Mouse (Mus musculus) B cell, adult 62 days (primary cell): ENCODE measurements around the gene Crnn. TPM values are rescaled to one million over a fixed set of nuclear protein-coding genes. Genes with fewer than 3 reads are reported as not detected.

Experiments
- total RNA-seq: library from RNA; stranded (reverse); gene quantifications from 4 replicates; pipeline ENCODE4 v1.2.4, GENCODE M21; 2023

The Crnn gene
- total RNA-seq, result not detected in 4 replicates

DNA sequence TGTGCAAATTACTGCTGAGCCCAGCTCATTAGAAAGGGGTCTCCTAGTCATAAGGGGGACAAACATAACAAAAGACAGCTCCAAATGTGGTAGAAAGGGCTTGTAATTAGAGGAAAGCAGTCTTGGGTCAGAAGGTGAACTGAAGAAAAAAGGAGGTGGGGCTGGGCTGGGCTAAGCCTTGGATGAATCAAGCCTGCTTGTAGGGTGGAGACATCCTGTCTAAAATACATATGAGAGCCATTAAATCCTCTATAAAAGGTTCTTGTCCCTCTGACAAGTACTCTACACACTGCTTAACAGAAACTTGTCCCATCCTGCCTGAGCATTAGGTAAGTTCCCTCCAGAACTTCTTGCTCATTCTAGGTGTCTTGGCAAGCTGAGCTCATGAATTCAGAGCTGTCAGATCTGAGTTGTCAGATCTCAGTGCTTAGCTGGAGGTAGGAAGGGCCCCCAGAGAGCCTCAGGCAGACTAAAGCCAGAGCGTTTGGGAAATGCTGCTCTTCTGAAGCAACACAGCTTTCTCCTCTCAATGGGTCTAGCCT, at the start of gene Crnn:
Crnn (plus strand) TSS at position 278 of the 542 bp plus-strand sequence.

DNA sequence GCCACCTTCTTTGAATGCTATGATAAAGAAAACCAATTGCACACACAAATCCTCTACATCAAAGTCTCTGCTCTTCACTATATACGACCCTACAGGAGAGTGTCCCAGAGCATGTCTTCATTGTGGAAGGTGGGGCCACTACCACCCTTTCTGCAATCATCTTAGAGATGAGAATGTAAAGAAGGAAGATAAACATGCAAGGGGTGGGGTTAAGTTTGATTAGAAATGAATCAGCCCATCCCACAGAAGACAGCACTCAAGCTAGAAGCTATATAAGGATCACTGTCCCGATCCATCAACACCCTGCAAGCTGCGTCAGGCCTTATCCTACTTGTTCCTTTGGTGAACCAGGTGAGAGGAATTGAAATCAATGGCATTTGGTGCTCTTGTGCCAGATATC, 52.4 kb downstream of the Crnn start, which contains the start of gene Flg2:
Flg2 (plus strand) TSS at position 301 of the 400 bp plus-strand sequence.

Other genes starting within 250 kb of the Crnn start
- gene Lce3a, start 218.6 kb upstream of the Crnn start, total RNA-seq, result not detected in 4 replicates
- gene Lce3b, start 211.8 kb upstream of the Crnn start, total RNA-seq, result not detected in 4 replicates
- not detected in 4 replicates for gene Lce3c, start 200.3 kb upstream of the Crnn start, total RNA-seq
- gene Lce3d, start 187.4 kb upstream of the Crnn start, total RNA-seq, result not detected in 4 replicates
- gene Lce3e, start 177.7 kb upstream of the Crnn start, total RNA-seq, result not detected in 4 replicates
- gene Lce3f, start 152.6 kb upstream of the Crnn start, total RNA-seq, result not detected in 4 replicates
- gene Crct1, start 129.1 kb upstream of the Crnn start, total RNA-seq, result not detected in 4 replicates
- gene Lce1m, start 125.7 kb upstream of the Crnn start, total RNA-seq, result not detected in 4 replicates
- not detected in 4 replicates for gene Gm4858, start 76.0 kb upstream of the Crnn start, total RNA-seq
- gene Flg2, start 52.5 kb downstream of the Crnn start, total RNA-seq, result not detected in 4 replicates
- gene Flg, start 128.7 kb downstream of the Crnn start, total RNA-seq, result not detected in 4 replicates
- not detected in 4 replicates for gene Hrnr, start 175.0 kb downstream of the Crnn start, total RNA-seq
- not detected in 4 replicates for gene Rptn, start 248.9 kb downstream of the Crnn start, total RNA-seq